Mouse (Mus musculus): Measurements from ENCODE around the gene Dnajb14. TPM values are rescaled to one million over a fixed set of nuclear protein-coding genes. Genes with fewer than 3 reads are reported as not detected.
"Not testable (repeated sequence)": the region's sequence is repeated elsewhere in the genome, so short reads cannot be mapped to it uniquely, and the experiment has no call there.

Dnajb14 gene
- total and polyA plus RNA-seq, 2 experiments from 2014 or later: 14.9 to 19.2 TPM

DNA sequence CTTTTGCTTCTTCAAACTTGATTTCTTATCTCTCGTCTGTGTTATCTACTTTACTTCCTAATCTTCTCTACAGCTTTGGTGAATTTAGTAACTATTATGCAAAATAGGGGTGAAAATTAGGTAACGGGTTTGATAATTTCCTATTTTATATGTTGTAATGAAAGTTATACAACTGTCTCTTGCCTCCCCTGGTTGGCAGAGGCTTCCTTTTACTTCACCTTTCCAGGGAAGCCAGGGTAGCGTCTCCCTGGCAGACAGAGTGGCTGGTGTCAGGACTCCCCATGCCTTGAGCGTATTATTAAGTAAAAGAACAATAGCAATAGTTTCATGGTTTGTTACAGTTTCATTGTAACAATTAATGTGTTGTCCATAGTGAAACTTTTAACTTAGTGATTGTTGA lies 26.3 kb downstream of the Dnajb14 start:
- 86% methylated on average over 4 of the region's 4 CpGs for WGBS
- no peak for ATAC-seq
- H3K9me3 ChIP-seq (ENCODE audit: low read length): no peaks in the 10 kb centered on the region
- H3K36me3 ChIP-seq (ENCODE audit: insufficient read depth): peaks cover 27% of the 10 kb centered on the region
- no peak overlapping the region for H3K9ac ChIP-seq
- no peaks in the 10 kb centered on the region for H3K4me1 ChIP-seq (ENCODE audit: insufficient read depth)
- H3K27me3 ChIP-seq (ENCODE audit: insufficient read depth, low read length): no peaks in the 10 kb centered on the region
- TF ChIP-seq CTCF (IDR thresholded peaks at IDR 0.05; ENCODE audit: low read depth): no peak
- H3K27ac ChIP-seq (ENCODE audit: low read depth, low read length): no peak overlapping the region
- DNase-seq: no peak
- H3K4me2 ChIP-seq (ENCODE audit: low read depth): no peak overlapping the region
- H3K4me3 ChIP-seq (ENCODE audit: low read depth, low read length): no peak overlapping the region

DNA sequence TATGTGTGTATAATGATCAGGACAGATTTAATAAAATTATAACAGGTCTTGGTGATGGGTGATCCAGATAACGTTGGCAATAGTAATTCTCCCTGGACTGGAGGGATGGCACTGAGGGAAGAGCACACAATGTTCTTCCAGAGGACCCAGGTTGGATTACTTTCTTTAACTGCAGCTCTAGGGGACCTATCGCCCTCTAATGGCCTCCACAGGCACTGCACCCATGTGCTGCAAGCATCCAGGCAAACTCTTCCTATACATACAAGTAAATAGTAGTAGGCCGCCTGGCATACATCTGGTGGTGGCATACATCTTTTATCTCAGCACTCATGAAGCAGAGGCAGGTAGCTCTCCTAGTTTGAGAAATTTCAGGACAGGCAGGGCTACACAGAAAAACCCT lies 27.7 kb downstream of the Dnajb14 start:
- Histone ChIP-seq H3K36me3 (ENCODE audit: insufficient read depth) (peaks cover 23% of the 10 kb centered on the region), H3K27ac (ENCODE audit: low read depth, low read length) (no peak overlapping the region), H3K4me1 (ENCODE audit: insufficient read depth) (no peaks in the 10 kb centered on the region), H3K27me3 (ENCODE audit: insufficient read depth, low read length) (no peaks in the 10 kb centered on the region), H3K9ac (no peak overlapping the region), H3K4me2 (ENCODE audit: low read depth) (no peak overlapping the region), H3K9me3 (ENCODE audit: low read length) (no peaks in the 10 kb centered on the region), H3K4me3 (ENCODE audit: low read depth, low read length) (no peak overlapping the region)
- ATAC-seq (no peak), DNase-seq (no peak)
- 94% methylated on average over 3 of the region's 3 CpGs for WGBS
- peak; percentile 39 for TF ChIP-seq CTCF (IDR thresholded peaks at IDR 0.05; ENCODE audit: low read depth)

DNA sequence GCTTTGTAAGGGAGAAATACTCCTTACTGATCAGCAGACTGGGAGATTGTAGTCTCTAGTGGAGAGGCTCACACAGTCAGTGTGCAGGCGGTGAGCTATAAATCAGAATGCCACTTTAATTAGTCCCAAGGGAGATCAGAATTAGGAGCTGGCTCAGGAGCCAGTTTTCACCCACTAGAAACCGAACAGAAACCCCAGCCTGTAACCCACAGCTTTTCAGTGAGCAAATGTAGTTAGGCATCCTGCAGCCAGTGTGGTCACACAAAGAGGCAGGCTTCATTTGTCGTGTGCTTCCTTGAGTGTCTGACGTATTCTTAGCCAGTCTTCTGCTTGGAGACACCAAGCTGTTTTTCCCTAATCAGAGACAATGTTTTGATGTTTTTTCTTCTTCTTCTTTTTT lies 28.9 kb downstream of the Dnajb14 start:
- H3K4me3 ChIP-seq (ENCODE audit: low read depth, low read length): no peak overlapping the region
- H3K27ac ChIP-seq (ENCODE audit: low read depth, low read length): no peak overlapping the region
- peaks cover 26% of the 10 kb centered on the region for H3K36me3 ChIP-seq (ENCODE audit: insufficient read depth)
- H3K9me3 ChIP-seq (ENCODE audit: low read length): no peaks in the 10 kb centered on the region
- H3K27me3 ChIP-seq (ENCODE audit: insufficient read depth, low read length): no peaks in the 10 kb centered on the region
- no peak overlapping the region for H3K4me2 ChIP-seq (ENCODE audit: low read depth)
- no peak for TF ChIP-seq CTCF (IDR thresholded peaks at IDR 0.05; ENCODE audit: low read depth)
- DNase-seq: no peak
- H3K4me1 ChIP-seq (ENCODE audit: insufficient read depth): no peaks in the 10 kb centered on the region
- no peak for ATAC-seq
- no peak overlapping the region for H3K9ac ChIP-seq
- WGBS: 82% methylated on average over 4 of the region's 4 CpGs

DNA sequence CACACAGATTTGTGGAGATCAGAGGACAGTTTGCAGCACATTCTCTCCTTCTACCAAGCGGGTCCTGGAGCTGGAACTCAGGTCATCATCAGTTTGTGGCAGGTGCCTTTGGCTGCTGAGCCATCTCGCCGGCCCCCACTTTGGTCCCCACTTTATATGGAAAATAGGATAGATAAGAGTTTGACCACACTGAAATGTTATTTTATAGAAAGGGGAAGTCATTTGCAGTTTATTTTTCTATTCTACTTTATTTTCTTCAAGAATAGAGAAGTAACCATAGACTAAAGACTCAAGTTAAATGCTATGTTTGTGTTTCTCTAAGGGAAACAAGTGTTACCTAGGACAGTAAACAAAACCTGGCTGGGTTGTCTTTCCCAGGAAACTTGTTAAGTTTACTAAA lies 29.4 kb downstream of the Dnajb14 start:
- no peak for TF ChIP-seq CTCF (IDR thresholded peaks at IDR 0.05; ENCODE audit: low read depth)
- WGBS: 98% methylated on average over 3 of the region's 3 CpGs
- no peaks in the 10 kb centered on the region for H3K27me3 ChIP-seq (ENCODE audit: insufficient read depth, low read length)
- H3K27ac ChIP-seq (ENCODE audit: low read depth, low read length): no peak overlapping the region
- no peak overlapping the region for H3K4me2 ChIP-seq (ENCODE audit: low read depth)
- no peaks in the 10 kb centered on the region for H3K9me3 ChIP-seq (ENCODE audit: low read length)
- H3K36me3 ChIP-seq (ENCODE audit: insufficient read depth): peaks cover 26% of the 10 kb centered on the region
- H3K4me3 ChIP-seq (ENCODE audit: low read depth, low read length): no peak overlapping the region
- DNase-seq (no peak), ATAC-seq (no peak)
- no peaks in the 10 kb centered on the region for H3K4me1 ChIP-seq (ENCODE audit: insufficient read depth)
- H3K9ac ChIP-seq: no peak overlapping the region

DNA sequence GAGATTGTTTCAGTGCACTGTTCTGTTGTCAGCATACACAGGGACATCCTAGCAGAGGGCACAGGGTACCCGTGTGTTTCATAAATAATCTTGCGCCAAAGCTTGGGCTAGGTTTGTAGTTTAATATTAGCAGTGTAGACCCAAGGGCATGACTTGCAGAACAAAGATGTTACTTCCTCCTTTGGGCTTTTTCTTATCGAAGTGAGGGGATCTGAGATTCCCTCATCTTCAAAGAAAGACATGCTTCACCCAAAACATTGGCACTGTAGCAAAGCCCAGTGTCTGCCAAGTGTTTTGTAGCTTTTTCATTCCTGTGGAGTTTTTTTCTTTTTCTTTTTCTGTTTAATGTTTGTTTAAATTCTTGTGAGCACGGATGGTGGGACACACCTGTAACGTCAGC lies 30.2 kb downstream of the Dnajb14 start:
- H3K4me2 ChIP-seq (ENCODE audit: low read depth): no peak overlapping the region
- no peak for TF ChIP-seq CTCF (IDR thresholded peaks at IDR 0.05; ENCODE audit: low read depth)
- no peaks in the 10 kb centered on the region for H3K4me1 ChIP-seq (ENCODE audit: insufficient read depth)
- no peak overlapping the region for H3K4me3 ChIP-seq (ENCODE audit: low read depth, low read length)
- WGBS: 86% methylated on average over 5 of the region's 5 CpGs
- ATAC-seq (no peak), DNase-seq (no peak)
- no peak overlapping the region for H3K27ac ChIP-seq (ENCODE audit: low read depth, low read length)
- H3K27me3 ChIP-seq (ENCODE audit: insufficient read depth, low read length): no peaks in the 10 kb centered on the region
- peaks cover 33% of the 10 kb centered on the region for H3K36me3 ChIP-seq (ENCODE audit: insufficient read depth)
- H3K9ac ChIP-seq: no peak overlapping the region
- no peaks in the 10 kb centered on the region for H3K9me3 ChIP-seq (ENCODE audit: low read length)

DNA sequence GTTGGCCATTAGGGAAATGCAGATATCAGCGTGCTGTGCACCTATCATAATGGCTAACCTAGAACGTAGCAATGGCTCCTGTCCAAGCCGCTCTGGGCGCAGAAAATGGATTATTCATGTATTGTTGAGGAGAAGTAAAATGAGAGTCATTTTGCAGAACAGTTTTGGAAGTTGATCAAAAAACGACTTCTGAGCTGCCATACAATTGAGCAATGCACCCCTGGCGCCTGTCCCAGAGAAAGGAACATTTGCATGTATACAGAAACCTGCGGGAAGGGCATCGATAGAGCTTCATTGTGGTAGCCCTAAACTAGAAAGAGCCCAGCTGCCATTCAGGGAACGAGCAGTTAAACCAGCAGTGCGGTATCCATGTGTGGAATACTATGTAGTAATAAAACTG lies 32.7 kb downstream of the Dnajb14 start:
- Histone ChIP-seq H3K9ac (no peak overlapping the region), H3K9me3 (ENCODE audit: low read length) (no peaks in the 10 kb centered on the region), H3K4me1 (ENCODE audit: insufficient read depth) (no peaks in the 10 kb centered on the region), H3K27me3 (ENCODE audit: insufficient read depth, low read length) (no peaks in the 10 kb centered on the region), H3K27ac (ENCODE audit: low read depth, low read length) (no peak overlapping the region), H3K4me2 (ENCODE audit: low read depth) (no peak overlapping the region), H3K4me3 (ENCODE audit: low read depth, low read length) (no peak overlapping the region), H3K36me3 (ENCODE audit: insufficient read depth) (peaks cover 27% of the 10 kb centered on the region)
- 34% methylated on average over 10 of the region's 10 CpGs for WGBS
- DNase-seq: peak; percentile 58
- no peak for TF ChIP-seq CTCF (IDR thresholded peaks at IDR 0.05; ENCODE audit: low read depth)
- ATAC-seq: peak; percentile 61

DNA sequence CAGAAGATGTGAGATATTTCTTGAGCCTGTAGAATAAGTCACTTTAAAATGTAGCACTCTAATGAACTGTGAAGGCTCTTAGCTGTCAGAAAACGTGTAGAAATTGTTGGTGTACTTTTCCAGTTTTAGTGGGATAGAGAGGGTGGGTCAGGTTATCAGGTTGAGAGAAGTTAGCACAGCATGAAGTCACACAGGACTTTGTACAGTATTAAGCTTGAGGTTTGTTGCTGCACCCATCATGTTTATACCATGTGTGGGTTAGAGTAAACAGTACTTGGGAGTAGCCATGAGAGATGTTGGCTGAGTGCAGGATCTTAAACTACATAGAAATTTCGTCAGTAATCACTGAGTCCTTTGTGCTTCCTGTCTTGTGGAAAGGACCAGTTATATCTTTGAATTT lies 45.6 kb downstream of the Dnajb14 start:
- Histone ChIP-seq H3K4me1 (ENCODE audit: insufficient read depth) (peaks cover 6% of the 10 kb centered on the region; the same call in 1 of the 2 replicates), H3K4me3 (ENCODE audit: low read depth, low read length) (no peak overlapping the region), H3K9ac (no peak overlapping the region), H3K36me3 (ENCODE audit: insufficient read depth) (peaks cover 13% of the 10 kb centered on the region), H3K27ac (ENCODE audit: low read depth, low read length) (no peak overlapping the region), H3K4me2 (ENCODE audit: low read depth) (no peak overlapping the region), H3K9me3 (ENCODE audit: low read length) (no peaks in the 10 kb centered on the region), H3K27me3 (ENCODE audit: insufficient read depth, low read length) (no peaks in the 10 kb centered on the region)
- WGBS: 83% methylated on average over 2 of the region's 2 CpGs
- DNase-seq (no peak), ATAC-seq (no peak)
- no peak for TF ChIP-seq CTCF (IDR thresholded peaks at IDR 0.05; ENCODE audit: low read depth)

DNA sequence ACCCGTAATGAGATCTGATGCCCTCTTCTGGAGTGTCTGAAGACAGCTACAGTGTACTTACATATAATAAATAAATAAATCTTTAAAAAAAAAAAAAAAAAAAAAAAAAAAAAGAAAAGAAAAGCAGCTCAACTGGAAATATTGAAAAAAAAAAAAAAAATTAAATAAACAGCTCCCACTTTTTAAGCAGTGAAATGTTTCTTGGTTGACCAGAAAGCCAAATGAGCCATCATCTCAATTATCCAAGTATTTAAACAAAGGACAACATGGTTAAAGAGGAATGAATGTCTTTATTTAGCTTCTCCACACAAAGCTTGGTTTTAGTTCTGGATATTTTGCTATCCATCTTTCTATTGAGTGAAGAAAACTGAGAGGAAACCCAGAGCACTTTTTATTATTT lies 47.1 kb downstream of the Dnajb14 start:
- no CpG with 5 or more reads among the region's 1 CpGs for WGBS
- not testable (repeated sequence) for H3K27ac ChIP-seq (ENCODE audit: low read depth, low read length); DNase-seq; ATAC-seq; H3K4me3 ChIP-seq (ENCODE audit: low read depth, low read length); H3K27me3 ChIP-seq (ENCODE audit: insufficient read depth, low read length); H3K4me2 ChIP-seq (ENCODE audit: low read depth); H3K9me3 ChIP-seq (ENCODE audit: low read length); H3K9ac ChIP-seq
- Histone ChIP-seq H3K4me1 (ENCODE audit: insufficient read depth) (peaks cover 12% of the 10 kb centered on the region), H3K36me3 (ENCODE audit: insufficient read depth) (peaks cover 12% of the 10 kb centered on the region)
